Mouse (Mus musculus) embryonic facial prominence, embryonic 11.5 days (tissue): ENCODE measurements around the gene Rabep1. TPM values are rescaled to one million over a fixed set of nuclear protein-coding genes. Genes with fewer than 3 reads are reported as not detected.

Experiments used
- ATAC-seq: fragments of 200-750 bp; cut with Nextera tagmentation; replicated peaks from 2 replicates; pipeline ENCODE4 v1.8.0; 2017; ENCODE audit warnings: low read depth; ENCODE audit not compliant: insufficient number of reproducible peaks, low FRiP score, low TSS enrichment
- DNase-seq: peaks from one replicate; pipeline ENCODE4 v3.0.0-alpha.2; 2015; ENCODE audit warnings: low spot score
- H3K27ac ChIP-seq: fragments of 300-500 bp; sonication (generic); replicated peaks from 2 replicates; pipeline ENCODE4 v1.5.1; 2014; ENCODE audit warnings: mild to moderate bottlenecking, low read depth, low read length, control low read depth
- H3K27me3 ChIP-seq: fragments of 300-500 bp; sonication (generic); 2 replicates; pipeline ENCODE4 v1.6.1; 2014; ENCODE audit warnings: mild to moderate bottlenecking, low read length, moderate library complexity, mixed read lengths; ENCODE audit not compliant: control insufficient read depth, insufficient read depth
- H3K36me3 ChIP-seq: fragments of 300-500 bp; sonication (generic); replicated peaks from 2 replicates; pipeline ENCODE4 v1.6.1; 2014; ENCODE audit warnings: low read depth, mild to moderate bottlenecking, low read length, moderate library complexity, mixed read lengths; ENCODE audit not compliant: control insufficient read depth, insufficient read depth
- H3K4me1 ChIP-seq: fragments of 300-500 bp; sonication (generic); 2 replicates; pipeline ENCODE4 v1.6.1; 2014; ENCODE audit warnings: low read length, mixed read lengths; ENCODE audit not compliant: control insufficient read depth, insufficient read depth
- H3K4me2 ChIP-seq: fragments of 300-500 bp; sonication (generic); 2 replicates; pipeline ENCODE4 v1.6.1; 2014; ENCODE audit warnings: low read depth, mild to moderate bottlenecking, control low read depth, low read length, moderate library complexity
- H3K4me3 ChIP-seq: fragments of 300-500 bp; sonication (generic); 2 replicates; pipeline ENCODE4 v1.5.1; 2014; ENCODE audit warnings: low read depth, low read length, control low read depth
- H3K9ac ChIP-seq: fragments of 300-500 bp; sonication (generic); replicated peaks from 2 replicates; pipeline ENCODE4 v1.6.1; 2014; ENCODE audit warnings: mild to moderate bottlenecking, control low read depth, low read length
- H3K9me3 ChIP-seq: fragments of 300-500 bp; sonication (generic); replicated peaks from 2 replicates; pipeline ENCODE4 v1.6.1; 2016; ENCODE audit warnings: mild to moderate bottlenecking, low read length, inconsistent platforms, mixed read lengths; ENCODE audit not compliant: control insufficient read depth
- WGBS: fragments of 180-500 bp; shearing (Covaris S2); extraction: QIAGEN DNeasy Blood & Tissue Kit; methylation state at CpG from one replicate; pipeline ENCODE4 v1.1.7; 2014; 5-methylcytosine and 5-hydroxymethylcytosine counted together
- polyA plus RNA-seq: library from polyadenylated mRNA; unstranded; fragments of >200 nt; fragmentation: Nextera tagmentation; extraction: Ambion mirVana; gene quantifications from 2 replicates; pipeline ENCODE4 v1.2.1, GENCODE M21; 2014

Gene Rabep1
- polyA plus RNA-seq, 1 experiment from 2014 or later: 36.6 TPM

DNA sequence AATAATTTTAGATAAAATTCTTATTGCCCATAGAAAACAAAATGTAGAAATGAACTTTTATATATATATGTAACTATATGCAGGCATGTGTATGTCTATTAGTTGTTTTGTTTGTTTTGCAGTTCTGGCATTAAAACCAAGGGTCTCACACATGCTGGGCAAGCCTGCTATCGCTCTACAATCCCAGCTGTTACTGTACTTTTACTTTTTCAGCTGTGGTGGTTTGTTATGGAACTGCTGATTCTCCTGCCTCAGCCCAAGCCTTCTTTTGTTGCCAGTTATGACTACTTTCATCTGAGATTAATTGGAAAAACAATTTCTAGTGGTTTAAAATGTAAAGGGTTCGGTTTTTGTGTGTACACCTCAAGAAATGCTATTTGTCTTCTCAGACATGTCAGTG, 20.6 kb downstream of the Rabep1 start:
- Histone ChIP-seq H3K4me3 (no peak overlapping the region), H3K4me2 (no peak overlapping the region), H3K27me3 (no peaks in the 10 kb centered on the region), H3K9ac (no peak overlapping the region), H3K9me3 (no peaks in the 10 kb centered on the region), H3K36me3 (no peaks in the 10 kb centered on the region), H3K4me1 (no peaks in the 10 kb centered on the region), H3K27ac (no peak overlapping the region)
- DNase-seq (no peak), ATAC-seq (no peak)
- 85% methylated on average over 2 of the region's 2 CpGs for WGBS

DNA sequence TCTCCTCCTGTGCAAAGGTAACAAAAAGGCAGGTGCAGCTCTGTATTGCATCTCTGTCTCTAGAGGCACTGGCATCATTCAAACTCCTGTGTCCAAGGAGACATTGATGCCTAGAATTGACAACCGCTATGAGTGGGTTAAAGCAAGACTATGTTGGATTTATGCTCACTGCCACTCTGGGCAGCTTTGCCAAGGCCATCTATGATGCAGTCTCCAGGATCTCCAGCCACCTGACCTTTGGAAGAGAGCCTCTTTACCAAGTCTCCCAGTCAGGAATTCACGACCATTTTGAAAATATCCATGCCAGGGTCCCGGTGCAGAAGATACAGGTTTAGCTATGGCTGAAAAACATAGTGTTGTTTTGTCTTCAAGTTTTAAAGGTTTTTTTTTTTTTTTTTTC, 24.7 kb downstream of the Rabep1 start:
- DNase-seq (no peak), ATAC-seq (no peak)
- Histone ChIP-seq H3K27me3 (no peaks in the 10 kb centered on the region), H3K9ac (no peak overlapping the region), H3K4me2 (no peak overlapping the region), H3K36me3 (no peaks in the 10 kb centered on the region), H3K4me3 (no peak overlapping the region), H3K4me1 (no peaks in the 10 kb centered on the region), H3K9me3 (no peaks in the 10 kb centered on the region), H3K27ac (no peak overlapping the region)
- WGBS: 90% methylated on average over 3 of the region's 3 CpGs

DNA sequence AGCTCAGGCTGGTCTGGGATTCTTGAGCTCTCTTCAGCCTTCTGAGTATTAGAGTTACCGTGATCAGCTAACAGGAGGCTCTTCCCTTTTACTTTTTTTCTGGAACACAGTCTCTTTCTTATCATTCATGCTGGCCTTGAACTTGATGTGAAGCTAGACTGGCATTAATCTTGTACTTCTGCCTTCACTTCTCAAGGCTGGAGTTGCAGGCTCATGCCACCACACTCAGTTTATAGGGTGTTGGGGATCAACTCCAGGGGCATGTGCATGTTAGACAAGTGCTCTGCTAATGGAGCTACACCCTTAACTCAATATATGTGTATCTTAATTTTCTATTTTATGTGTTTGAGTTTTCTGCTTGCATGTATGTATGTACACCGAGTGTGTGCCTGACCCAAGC, 25.2 kb downstream of the Rabep1 start:
- 82% methylated on average over 2 of the region's 2 CpGs for WGBS

DNA sequence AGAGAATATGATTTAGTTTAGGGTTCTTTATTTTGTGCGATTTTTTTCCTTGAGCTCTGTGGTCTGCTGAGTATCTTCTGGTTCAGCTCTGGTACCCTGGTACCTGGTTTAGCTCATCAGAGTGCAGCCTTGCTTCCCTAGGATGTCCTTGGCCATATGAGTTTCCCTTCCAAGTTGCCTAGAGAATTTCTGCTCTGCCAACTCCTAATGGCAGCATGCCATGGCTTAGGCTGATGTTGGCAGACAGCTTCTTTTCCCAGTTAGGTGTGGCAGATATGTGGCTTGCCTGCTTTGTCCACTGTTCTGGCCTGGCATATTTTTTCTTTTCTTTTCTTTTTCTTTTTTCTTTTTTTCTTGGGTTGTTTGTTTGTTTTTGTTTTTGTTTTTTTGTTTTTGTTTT, 25.8 kb downstream of the Rabep1 start:
- H3K9me3 ChIP-seq: no peaks in the 10 kb centered on the region
- H3K27ac ChIP-seq: no peak overlapping the region
- DNase-seq: no peak
- 91% methylated on average over 1 of the region's 1 CpGs for WGBS
- no peak overlapping the region for H3K4me3 ChIP-seq
- H3K4me1 ChIP-seq: no peaks in the 10 kb centered on the region
- no peak for ATAC-seq
- H3K36me3 ChIP-seq: no peaks in the 10 kb centered on the region
- no peak overlapping the region for H3K9ac ChIP-seq
- no peak overlapping the region for H3K4me2 ChIP-seq
- H3K27me3 ChIP-seq: no peaks in the 10 kb centered on the region

More for the DNA sequence above, 25.2 kb downstream of the Rabep1 start:
- Histone ChIP-seq H3K4me1 (no peaks in the 10 kb centered on the region), H3K9me3 (no peaks in the 10 kb centered on the region), H3K9ac (no peak overlapping the region), H3K4me2 (no peak overlapping the region), H3K36me3 (no peaks in the 10 kb centered on the region), H3K27me3 (no peaks in the 10 kb centered on the region), H3K27ac (no peak overlapping the region), H3K4me3 (no peak overlapping the region)
- ATAC-seq: no peak
- DNase-seq: no peak

DNA sequence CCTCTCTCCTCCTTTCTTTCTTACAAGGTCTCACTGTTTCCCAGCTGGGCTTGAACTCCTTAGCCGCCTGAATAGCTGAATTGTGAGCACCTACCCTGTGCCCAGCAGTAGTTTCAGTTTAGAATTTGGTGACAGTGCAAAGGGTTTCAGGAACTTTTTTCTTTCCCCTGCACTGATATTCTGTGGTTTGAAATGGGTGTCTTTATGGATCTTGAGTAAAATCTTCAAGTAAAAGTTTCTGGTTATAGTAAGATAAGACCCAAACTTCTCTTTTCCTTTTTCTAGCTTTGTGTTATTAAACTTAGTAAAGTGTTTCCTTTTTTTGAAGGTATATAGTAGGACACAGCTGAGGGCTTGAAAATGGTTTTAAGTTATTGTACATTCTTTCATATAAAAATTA, 26.5 kb downstream of the Rabep1 start:
- no peak for ATAC-seq
- H3K36me3 ChIP-seq: no peaks in the 10 kb centered on the region
- DNase-seq: no peak
- no peaks in the 10 kb centered on the region for H3K9me3 ChIP-seq
- no peaks in the 10 kb centered on the region for H3K4me1 ChIP-seq
- WGBS: 64% methylated on average over 1 of the region's 1 CpGs
- H3K4me3 ChIP-seq: no peak overlapping the region
- no peak overlapping the region for H3K9ac ChIP-seq
- no peak overlapping the region for H3K27ac ChIP-seq
- no peak overlapping the region for H3K4me2 ChIP-seq
- no peaks in the 10 kb centered on the region for H3K27me3 ChIP-seq

DNA sequence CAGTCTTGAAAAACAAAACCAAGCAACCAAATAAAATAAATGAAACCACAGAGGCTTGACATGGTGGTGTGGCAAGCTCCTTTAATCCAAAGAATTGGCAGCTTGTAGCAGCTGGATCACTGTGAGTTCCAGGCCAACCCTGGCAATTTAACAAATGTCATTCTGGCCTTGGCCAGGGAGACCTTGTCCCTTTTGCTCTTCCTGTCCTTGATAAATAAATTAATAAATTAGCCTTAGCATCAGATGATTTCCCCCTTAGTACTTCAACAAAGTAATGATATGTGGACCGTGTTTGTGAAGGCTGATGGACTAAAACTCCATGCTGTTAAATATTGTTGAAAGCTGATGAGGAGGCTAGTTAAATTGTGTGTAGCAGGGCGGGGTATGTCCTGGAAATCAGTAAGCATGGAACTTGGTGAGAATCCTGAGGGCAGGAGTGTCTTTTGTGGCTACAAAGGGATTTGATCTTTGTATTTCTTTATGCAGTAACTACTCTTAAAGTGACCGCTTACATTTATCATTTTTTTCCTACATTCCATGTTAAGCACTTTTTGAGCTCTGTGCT, 27.3 kb downstream of the Rabep1 start:
- Histone ChIP-seq H3K4me2 (no peak overlapping the region), H3K4me1 (no peaks in the 10 kb centered on the region), H3K27ac (no peak overlapping the region), H3K9me3 (no peaks in the 10 kb centered on the region), H3K36me3 (no peaks in the 10 kb centered on the region), H3K9ac (no peak overlapping the region), H3K27me3 (no peaks in the 10 kb centered on the region), H3K4me3 (no peak overlapping the region)
- DNase-seq (no peak), ATAC-seq (no peak)
- WGBS: 87% methylated on average over 3 of the region's 3 CpGs

DNA sequence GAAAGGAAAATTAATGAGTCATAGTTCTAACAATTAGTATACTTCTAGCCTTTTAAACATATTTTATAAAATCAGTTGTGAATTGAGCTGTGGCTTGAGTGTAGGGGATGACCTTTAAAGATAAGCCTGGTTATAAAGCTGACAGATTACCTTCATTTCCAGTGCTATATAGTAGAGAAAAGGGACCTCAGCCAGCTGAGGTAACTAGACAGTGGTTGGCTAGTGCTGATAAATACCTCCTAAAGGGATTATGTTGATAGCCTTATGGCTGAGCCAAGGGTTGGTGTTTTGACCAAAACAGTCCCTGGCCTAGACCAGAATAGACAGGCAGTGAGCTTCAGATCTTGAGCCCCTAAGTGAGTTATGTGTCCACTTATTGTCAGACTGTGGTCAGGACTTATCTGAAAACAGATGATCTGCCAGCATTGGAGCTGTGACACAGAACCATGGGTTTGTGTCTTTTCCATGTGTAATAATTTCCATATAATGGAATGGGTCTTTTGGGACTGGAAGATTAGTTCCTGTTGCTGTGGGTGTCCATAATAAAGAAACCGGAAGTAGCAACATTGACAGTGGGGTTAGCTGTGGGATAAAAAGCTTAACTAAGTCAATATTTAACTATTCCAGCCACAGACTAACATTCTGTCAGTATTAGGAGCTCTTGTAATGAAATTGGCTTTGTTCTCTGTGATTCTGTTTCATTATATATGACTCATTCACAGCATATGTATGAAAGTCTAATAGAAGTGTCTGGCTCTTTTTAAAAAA, 29.5 kb downstream of the Rabep1 start:
- 90% methylated on average over 1 of the region's 1 CpGs for WGBS
- H3K4me3 ChIP-seq: no peak overlapping the region
- DNase-seq: no peak
- no peak for ATAC-seq
- H3K27me3 ChIP-seq: no peaks in the 10 kb centered on the region
- no peaks in the 10 kb centered on the region for H3K9me3 ChIP-seq
- H3K9ac ChIP-seq: no peak overlapping the region
- no peaks in the 10 kb centered on the region for H3K36me3 ChIP-seq
- H3K27ac ChIP-seq: no peak overlapping the region
- H3K4me2 ChIP-seq: no peak overlapping the region
- no peaks in the 10 kb centered on the region for H3K4me1 ChIP-seq

DNA sequence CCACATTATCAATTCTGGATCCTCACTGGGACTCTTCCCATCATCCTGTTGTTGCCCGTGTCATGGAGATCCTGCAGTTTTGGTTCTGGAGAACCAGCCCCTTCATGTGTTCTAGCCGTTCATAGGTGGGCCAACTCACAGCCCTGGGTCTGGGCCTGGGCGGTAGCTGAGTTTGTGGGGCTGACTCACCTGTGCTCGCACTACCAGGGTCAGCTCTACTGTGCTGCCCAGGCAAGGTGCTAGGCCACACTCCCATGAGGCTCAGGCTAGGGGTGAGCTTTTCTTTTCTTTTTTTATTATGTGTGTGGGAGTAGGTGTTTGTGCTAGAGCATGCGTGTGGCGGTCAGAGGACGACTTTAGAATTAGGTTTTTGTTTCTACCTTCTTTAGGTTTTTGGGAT, 33.1 kb downstream of the Rabep1 start:
- H3K9ac ChIP-seq: no peak overlapping the region
- DNase-seq (no peak), ATAC-seq (no peak)
- no peaks in the 10 kb centered on the region for H3K27me3 ChIP-seq
- no peaks in the 10 kb centered on the region for H3K4me1 ChIP-seq
- no peaks in the 10 kb centered on the region for H3K9me3 ChIP-seq
- H3K36me3 ChIP-seq: no peaks in the 10 kb centered on the region
- no peak overlapping the region for H3K4me3 ChIP-seq
- no peak overlapping the region for H3K4me2 ChIP-seq
- WGBS: 93% methylated on average over 7 of the region's 7 CpGs
- no peak overlapping the region for H3K27ac ChIP-seq
